Mouse (Mus musculus) liver, embryonic 14.5 days (tissue): ENCODE data around the gene Rsad1. TPM values are rescaled to one million over a fixed set of nuclear protein-coding genes. Genes with fewer than 3 reads are reported as not detected.

Source experiments
- ATAC-seq: fragments of 200-750 bp; cut with Nextera tagmentation; 2 replicates; pipeline ENCODE4 v1.8.0; 2017; ENCODE audit warnings: moderate number of reproducible peaks, mild to moderate bottlenecking, moderate library complexity; ENCODE audit not compliant: insufficient read depth
- DNase-seq, 3 experiments: peaks; one replicate each; pipeline ENCODE4 v3.0.0-alpha.2; 2012 to 2013; ENCODE audit warnings: low read depth in 3 of 3, low spot score in 3 of 3
- H3K27ac ChIP-seq: fragments of 300-500 bp; sonication (generic); 2 replicates; pipeline ENCODE4 v1.5.1; 2014; ENCODE audit warnings: moderate library complexity, mild to moderate bottlenecking, control low read depth, inconsistent platforms
- H3K27me3 ChIP-seq: fragments of 300-500 bp; sonication (generic); 2 replicates; pipeline ENCODE4 v1.6.1; 2014; ENCODE audit warnings: mild to moderate bottlenecking, low read length, moderate library complexity; ENCODE audit not compliant: control insufficient read depth, insufficient read depth
- H3K36me3 ChIP-seq: fragments of 300-500 bp; sonication (generic); replicated peaks from 2 replicates; pipeline ENCODE4 v1.6.1; 2014; ENCODE audit warnings: low read depth; ENCODE audit not compliant: control insufficient read depth, insufficient read depth
- H3K4me1 ChIP-seq, 2 experiments: fragments of 200-500 bp in 1 of 2; fragments of 300-500 bp in 1 of 2; sonication (generic) in 1 of 2; replicated peaks; 2 replicates each; pipeline ENCODE4 v1.6.1; 2012 to 2014; ENCODE audit warnings: antibody characterized with exemption in 1 of 2, inconsistent platforms in 1 of 2, low read length in 1 of 2; ENCODE audit not compliant: control insufficient read depth in 2 of 2, insufficient read depth in 2 of 2
- H3K4me2 ChIP-seq: fragments of 300-500 bp; sonication (generic); 2 replicates; pipeline ENCODE4 v1.6.1; 2014; ENCODE audit warnings: low read depth, mild to moderate bottlenecking, control low read depth, moderate library complexity
- H3K4me3 ChIP-seq, 2 experiments: fragments of 200-500 bp in 1 of 2; fragments of 300-500 bp in 1 of 2; sonication (generic) in 1 of 2; 2 replicates each; pipeline ENCODE4 v1.5.1; 2012 to 2014; ENCODE audit warnings: low read depth in 2 of 2, low read length in 2 of 2, mild to moderate bottlenecking in 2 of 2, control low read depth in 1 of 2, inconsistent platforms in 1 of 2, moderate library complexity in 1 of 2; ENCODE audit not compliant: insufficient read depth in 1 of 2
- H3K9ac ChIP-seq: fragments of 300-500 bp; sonication (generic); replicated peaks from 2 replicates; pipeline ENCODE4 v1.6.1; 2014; ENCODE audit warnings: mild to moderate bottlenecking, control low read depth, moderate library complexity
- H3K9me3 ChIP-seq: fragments of 300-500 bp; sonication (generic); 2 replicates; pipeline ENCODE4 v1.6.1; 2016; ENCODE audit warnings: low read length, mixed read lengths; ENCODE audit not compliant: control insufficient read depth
- CTCF ChIP-seq: IDR thresholded peaks from 2 replicates; pipeline ENCODE4 v1.5.1; 2016; ENCODE audit warnings: antibody characterized with exemption, low read depth, control low read depth
- EP300 ChIP-seq: IDR thresholded peaks from 2 replicates; pipeline ENCODE4 v1.6.1; 2016; ENCODE audit warnings: antibody characterized with exemption, low read depth
- WGBS: fragments of 180-500 bp; shearing (Covaris S2); extraction: QIAGEN DNeasy Blood & Tissue Kit; methylation state at CpG from one replicate; pipeline ENCODE4 v1.1.7; 2014; ENCODE audit not compliant: insufficient replicate concordance; 5-methylcytosine and 5-hydroxymethylcytosine counted together
- polyA plus RNA-seq, 2 experiments: library from polyadenylated mRNA; depleted of rRNA in 1 of 2; stranded (reverse) in 1 of 2; unstranded in 1 of 2; fragments of >200 nt; fragmentation: Nextera tagmentation in 1 of 2; extraction: Ambion mirVana in 1 of 2; gene quantifications; 2 replicates each; pipeline versions ENCODE4 v1.2.1 to v1.2.3; 2012 to 2014

The Rsad1 gene
- polyA plus RNA-seq, 2 experiments = 0.51 to 1.4 TPM

- Histone ChIP-seq H3K36me3 (no peaks in the 10 kb centered on the region), H3K4me2 (no peak overlapping the region), H3K4me3 (no peak overlapping the region), H3K9ac (no peak overlapping the region), H3K27ac (no peak overlapping the region), H3K9me3 (no peaks in the 10 kb centered on the region), H3K4me1 (no peaks in the 10 kb centered on the region), H3K27me3 (no peaks in the 10 kb centered on the region)
- TF ChIP-seq CTCF = peak; percentile 80
- no peak for TF ChIP-seq EP300
- DNase-seq = peak in 2 of 3 experiments; percentile 17 to 25
- ATAC-seq = no peak
- WGBS = 47% methylated on average over 9 of the region's 9 CpGs
These were observed 5.1 kb downstream of the Rsad1 start for GRCm38 (mm10) chr11:94543932-94544331.

- no peaks in the 10 kb centered on the region for H3K36me3 ChIP-seq
- H3K4me3 ChIP-seq = no peak overlapping the region
- TF ChIP-seq CTCF = no peak
- TF ChIP-seq EP300 = no peak
- H3K9me3 ChIP-seq = no peaks in the 10 kb centered on the region
- H3K4me2 ChIP-seq = no peak overlapping the region
- H3K4me1 ChIP-seq = no peaks in the 10 kb centered on the region
- no peak overlapping the region for H3K27ac ChIP-seq
- H3K27me3 ChIP-seq = no peaks in the 10 kb centered on the region
- 81% methylated on average over 12 of the region's 12 CpGs for WGBS
- no peak for DNase-seq
- ATAC-seq = no peak
- no peak overlapping the region for H3K9ac ChIP-seq
These were observed 5.7 kb downstream of the Rsad1 start for GRCm38 (mm10) chr11:94543344-94543743.

DNA sequence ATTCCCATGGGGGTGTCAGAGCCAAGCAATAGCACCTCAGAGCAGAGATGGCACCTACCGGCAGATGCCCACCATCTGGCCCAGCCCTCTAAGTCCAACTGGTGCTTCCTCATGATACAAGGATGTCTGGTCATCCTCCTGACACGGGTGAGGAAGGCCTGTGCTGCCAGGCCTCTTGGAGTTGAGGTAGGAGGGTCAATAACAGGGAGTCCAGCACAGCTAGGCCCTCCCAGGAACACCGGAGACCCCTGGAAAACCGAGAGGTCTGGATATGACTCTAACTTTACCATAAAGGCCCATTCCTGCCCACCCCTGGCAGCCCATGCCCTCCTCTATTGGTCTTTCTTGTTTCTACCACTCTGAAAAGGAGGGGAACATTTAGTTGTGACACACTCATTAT is 6.7 kb downstream of the Rsad1 start:
- Histone ChIP-seq H3K9me3 (no peaks in the 10 kb centered on the region), H3K9ac (no peak overlapping the region), H3K4me2 (no peak overlapping the region), H3K4me3 (no peak overlapping the region), H3K36me3 (no peaks in the 10 kb centered on the region), H3K27ac (no peak overlapping the region), H3K27me3 (no peaks in the 10 kb centered on the region), H3K4me1 (no peaks in the 10 kb centered on the region)
- WGBS = 62% methylated on average over 4 of the region's 4 CpGs
- no peak for DNase-seq
- TF ChIP-seq EP300 = no peak
- TF ChIP-seq CTCF = no peak
- no peak for ATAC-seq

DNA sequence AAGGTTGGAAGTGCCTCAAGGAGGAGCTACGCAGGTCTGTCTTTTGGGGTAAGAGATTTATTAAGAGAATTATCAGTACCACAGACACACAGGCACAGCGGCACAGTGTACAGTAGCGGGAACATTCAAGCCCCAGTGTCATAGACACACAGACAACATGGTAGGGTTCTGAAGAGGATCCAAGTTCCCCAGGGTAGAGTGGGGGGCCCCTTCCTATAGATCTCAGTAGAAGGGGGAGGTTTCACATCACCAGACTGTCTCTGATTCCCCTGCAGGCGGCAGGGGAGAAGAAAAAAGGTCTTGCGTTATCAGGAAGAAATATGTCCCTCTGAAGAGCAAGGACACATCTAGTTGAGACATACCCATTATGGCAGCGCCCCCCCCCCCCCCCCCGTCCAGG is 9.3 kb downstream of the Rsad1 start:
- H3K36me3 ChIP-seq = no peaks in the 10 kb centered on the region
- WGBS = 66% methylated on average over 7 of the region's 7 CpGs
- H3K4me3 ChIP-seq = no peak overlapping the region
- no peaks in the 10 kb centered on the region for H3K27me3 ChIP-seq
- DNase-seq (no peak), ATAC-seq (no peak)
- H3K9ac ChIP-seq = no peak overlapping the region
- TF ChIP-seq CTCF (no peak), EP300 (no peak)
- H3K27ac ChIP-seq = no peak overlapping the region
- H3K4me1 ChIP-seq = no peaks in the 10 kb centered on the region
- no peaks in the 10 kb centered on the region for H3K9me3 ChIP-seq
- H3K4me2 ChIP-seq = no peak overlapping the region

DNA sequence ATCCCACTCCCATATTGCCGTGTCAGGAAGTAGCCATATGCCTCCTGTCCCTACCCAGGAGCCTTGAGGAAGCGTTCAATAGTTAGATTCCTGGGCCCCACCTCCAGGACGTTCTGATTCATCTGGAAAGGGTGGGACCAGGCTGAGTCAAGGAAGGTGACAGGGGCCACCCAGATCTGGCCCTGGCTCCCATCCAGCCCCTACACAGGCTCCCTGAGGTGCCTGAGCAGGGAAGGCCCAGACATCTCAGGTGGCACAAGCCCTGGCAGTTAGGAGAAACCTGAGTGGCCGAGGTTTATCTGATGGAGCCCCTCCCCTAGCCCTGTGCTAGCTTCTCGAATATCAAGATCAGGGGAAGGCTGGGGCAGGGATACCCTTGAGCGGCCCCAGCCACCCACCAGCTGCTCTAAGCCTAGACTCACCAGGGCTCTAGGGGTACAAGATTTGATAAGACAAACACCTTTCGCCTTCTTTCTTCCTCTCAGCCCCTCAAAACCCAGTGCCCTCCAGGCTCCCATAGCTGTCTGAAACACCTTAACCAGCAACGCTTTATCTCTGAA is 10.2 kb downstream of the Rsad1 start:
- Histone ChIP-seq H3K27me3 (no peaks in the 10 kb centered on the region), H3K27ac (no peak overlapping the region), H3K4me2 (no peak overlapping the region), H3K36me3 (no peaks in the 10 kb centered on the region), H3K9me3 (no peaks in the 10 kb centered on the region), H3K4me1 (no peaks in the 10 kb centered on the region), H3K9ac (no peak overlapping the region), H3K4me3 (no peak overlapping the region)
- TF ChIP-seq EP300 = no peak
- TF ChIP-seq CTCF = no peak
- no peak for DNase-seq
- no peak for ATAC-seq
- WGBS = 54% methylated on average over 8 of the region's 8 CpGs
